Mouse (Mus musculus) neural tube, embryonic 12.5 days (tissue): ENCODE measurements at regions not wholly inside any gene's neighbourhood (a gene's known extent, or its start where the extent isn't known, plus 50 kb on each side); places are given as distances from the start of the nearest gene placed in this dataset.

Experiments
- ATAC-seq: fragments of 200-750 bp; cut with Nextera tagmentation; 2 replicates; pipeline ENCODE4 v1.8.0; 2017; ENCODE audit warnings: low read depth, mild to moderate bottlenecking, moderate TSS enrichment, moderate library complexity; ENCODE audit not compliant: low FRiP score
- H3K27ac ChIP-seq: fragments of 300-500 bp; sonication (generic); 2 replicates; pipeline ENCODE4 v1.5.1; 2016
- H3K27me3 ChIP-seq: fragments of 300-500 bp; sonication (generic); replicated peaks from 2 replicates; pipeline ENCODE4 v1.6.1; 2016; ENCODE audit warnings: mild to moderate bottlenecking
- H3K36me3 ChIP-seq: fragments of 300-500 bp; sonication (generic); 2 replicates; pipeline ENCODE4 v1.6.1; 2016; ENCODE audit warnings: mild to moderate bottlenecking
- H3K4me1 ChIP-seq: fragments of 300-500 bp; sonication (generic); 2 replicates; pipeline ENCODE4 v1.6.1; 2016
- H3K4me2 ChIP-seq: fragments of 300-500 bp; sonication (generic); replicated peaks from 2 replicates; pipeline ENCODE4 v1.6.1; 2016; ENCODE audit warnings: mild to moderate bottlenecking
- H3K4me3 ChIP-seq: fragments of 300-500 bp; sonication (generic); 2 replicates; pipeline ENCODE4 v1.5.1; 2016
- H3K9ac ChIP-seq: fragments of 300-500 bp; sonication (generic); 2 replicates; pipeline ENCODE4 v1.6.1; 2016; ENCODE audit warnings: mild to moderate bottlenecking
- H3K9me3 ChIP-seq: fragments of 300-500 bp; sonication (generic); 2 replicates; pipeline ENCODE4 v1.6.1; 2016; ENCODE audit warnings: mild to moderate bottlenecking
- whole genome bisulfite sequencing: fragments of 180-500 bp; shearing (Covaris S2); methylation state at CpG from one replicate; pipeline ENCODE4 v1.1.7; 2016; 5-methylcytosine and 5-hydroxymethylcytosine counted together

DNA sequence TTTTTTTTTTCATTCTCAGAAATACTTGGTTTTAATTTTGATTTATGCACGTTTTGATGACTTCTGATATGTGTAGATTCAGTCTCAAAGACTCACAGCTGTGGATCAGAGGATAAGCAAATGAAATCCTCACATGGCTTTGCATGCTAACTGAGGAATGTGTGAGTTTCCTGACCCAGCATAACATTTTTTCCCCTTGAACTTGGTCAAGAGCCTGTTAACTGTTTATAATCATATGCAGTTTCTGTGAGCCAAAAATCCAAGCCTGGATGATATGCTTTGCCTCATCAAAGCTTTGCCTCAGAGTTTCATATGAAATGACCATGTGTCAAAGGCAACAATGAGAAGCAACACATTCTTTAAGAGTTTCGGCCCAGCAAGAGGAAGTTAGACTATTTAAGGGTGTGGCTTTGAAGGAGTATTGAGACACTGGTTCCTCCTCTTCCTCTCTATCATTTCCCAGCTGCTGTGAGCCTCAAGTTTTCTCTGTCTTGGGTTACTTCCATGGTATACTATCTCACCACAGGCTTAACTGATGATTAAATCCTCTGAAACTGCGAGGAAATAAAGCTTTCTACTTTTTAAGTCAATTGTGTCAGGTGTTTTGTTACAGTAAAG, 117.9 kb downstream of the Snx18 start:
- H3K9me3 ChIP-seq, result no peaks in the 10 kb centered on the region
- H3K27me3 ChIP-seq, result no peaks in the 10 kb centered on the region
- ATAC-seq, result no peak
- no peak overlapping the region for H3K9ac ChIP-seq
- WGBS, result 86% methylated on average over 3 of the region's 3 CpGs
- no peak overlapping the region for H3K4me3 ChIP-seq
- no peaks in the 10 kb centered on the region for H3K4me1 ChIP-seq
- H3K27ac ChIP-seq, result no peak overlapping the region
- H3K4me2 ChIP-seq, result no peak overlapping the region
- no peaks in the 10 kb centered on the region for H3K36me3 ChIP-seq

DNA sequence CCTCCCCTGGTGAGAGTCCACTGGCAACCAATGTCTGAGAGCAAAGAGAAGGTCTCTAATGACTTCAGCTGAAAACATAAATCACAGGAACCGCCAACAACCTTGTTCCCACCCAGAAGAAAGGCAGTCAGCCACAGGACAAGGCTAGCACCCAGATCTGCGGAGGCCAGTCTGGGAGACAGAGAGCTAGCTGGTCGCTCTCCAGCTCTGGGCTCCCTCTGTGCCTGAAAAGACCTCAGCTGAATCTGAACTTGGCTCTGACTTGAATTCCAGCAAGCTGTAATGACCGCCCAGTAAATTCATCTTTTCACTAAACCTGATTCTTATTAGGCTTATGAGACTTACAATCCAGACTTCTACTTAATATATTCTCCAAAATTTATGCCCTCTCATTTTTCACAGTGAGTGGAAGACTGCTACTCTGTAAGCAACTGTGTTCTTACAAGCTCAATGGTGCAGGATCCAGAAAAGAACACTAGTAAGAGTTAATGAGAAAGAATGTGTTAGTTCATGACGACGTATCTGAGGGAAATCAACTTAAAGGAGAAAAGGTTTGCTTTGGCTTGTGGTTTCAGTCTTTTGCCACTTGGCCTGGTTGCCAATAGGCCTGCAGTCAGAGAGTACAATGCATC, 119.2 kb downstream of the Snx18 start:
- ATAC-seq, result no peak
- Histone ChIP-seq H3K36me3 (no peaks in the 10 kb centered on the region), H3K9me3 (no peaks in the 10 kb centered on the region), H3K9ac (no peak overlapping the region), H3K4me2 (no peak overlapping the region), H3K4me3 (no peak overlapping the region), H3K4me1 (no peaks in the 10 kb centered on the region), H3K27me3 (no peaks in the 10 kb centered on the region), H3K27ac (no peak overlapping the region)
- 83% methylated on average over 6 of the region's 6 CpGs for WGBS

DNA sequence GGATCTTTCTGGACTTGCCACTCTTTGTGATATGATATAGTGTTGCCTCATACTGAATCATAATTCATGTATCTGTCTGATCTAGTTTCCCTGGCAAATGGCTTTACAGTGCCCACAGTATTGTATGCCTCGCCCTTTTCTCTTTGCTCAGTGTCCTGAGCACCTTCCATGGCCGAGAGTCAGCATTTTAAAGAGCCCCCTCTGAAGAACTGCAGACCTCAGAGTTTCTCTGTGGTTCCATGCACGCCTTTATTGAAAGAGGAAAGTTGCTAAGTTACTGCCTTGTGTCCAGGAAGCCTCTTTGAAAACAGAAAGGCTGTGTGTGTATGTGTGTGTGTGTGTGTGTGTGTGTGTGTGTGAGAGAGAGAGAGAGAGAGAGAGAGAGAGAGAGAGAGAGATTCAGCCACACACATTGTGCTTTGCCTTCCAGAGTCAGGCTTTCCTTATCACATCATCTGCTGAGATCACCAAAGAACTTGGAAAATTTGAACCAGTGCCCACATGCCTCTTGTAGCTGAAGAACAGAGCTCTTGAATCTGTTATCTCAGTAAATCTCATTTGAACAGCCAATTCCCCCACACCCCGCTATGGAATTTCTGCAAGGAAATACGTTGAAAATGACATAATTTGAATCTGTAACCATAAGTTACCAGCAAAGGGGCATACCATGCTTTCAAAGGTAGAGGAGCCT, 122.6 kb downstream of the Snx18 start:
- no peak for ATAC-seq
- WGBS, result 69% methylated on average over 5 of the region's 5 CpGs
- H3K27me3 ChIP-seq, result no peaks in the 10 kb centered on the region
- no peak overlapping the region for H3K9ac ChIP-seq
- H3K9me3 ChIP-seq, result no peaks in the 10 kb centered on the region
- no peaks in the 10 kb centered on the region for H3K36me3 ChIP-seq
- no peak overlapping the region for H3K4me3 ChIP-seq
- H3K27ac ChIP-seq, result no peak overlapping the region
- no peaks in the 10 kb centered on the region for H3K4me1 ChIP-seq
- H3K4me2 ChIP-seq, result no peak overlapping the region

DNA sequence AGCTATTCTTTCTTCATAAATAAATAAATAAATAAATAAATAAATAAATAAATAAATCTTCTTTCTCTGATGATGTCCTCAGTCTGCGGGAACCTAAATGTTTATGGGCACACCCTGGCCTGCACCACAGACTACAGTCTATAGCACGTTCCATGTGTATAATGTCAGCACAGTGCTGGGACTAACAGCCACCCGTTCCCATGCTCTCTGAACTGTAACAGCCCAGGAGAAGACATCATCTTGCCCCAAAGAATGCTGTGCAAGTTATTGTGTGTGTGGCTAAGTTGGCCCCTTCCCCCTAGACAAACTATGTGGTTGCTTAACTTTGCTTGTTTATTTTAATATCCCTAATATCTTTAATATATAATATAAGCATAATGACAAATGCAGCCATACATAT, 123.2 kb downstream of the Snx18 start:
- H3K9me3 ChIP-seq, result no peaks in the 10 kb centered on the region
- no peaks in the 10 kb centered on the region for H3K4me1 ChIP-seq
- H3K27me3 ChIP-seq, result no peaks in the 10 kb centered on the region
- no peak overlapping the region for H3K27ac ChIP-seq
- H3K4me3 ChIP-seq, result no peak overlapping the region
- no peaks in the 10 kb centered on the region for H3K36me3 ChIP-seq
- no peak for ATAC-seq
- H3K9ac ChIP-seq, result no peak overlapping the region
- 90% methylated on average over 3 of the region's 3 CpGs for WGBS
- H3K4me2 ChIP-seq, result no peak overlapping the region

DNA sequence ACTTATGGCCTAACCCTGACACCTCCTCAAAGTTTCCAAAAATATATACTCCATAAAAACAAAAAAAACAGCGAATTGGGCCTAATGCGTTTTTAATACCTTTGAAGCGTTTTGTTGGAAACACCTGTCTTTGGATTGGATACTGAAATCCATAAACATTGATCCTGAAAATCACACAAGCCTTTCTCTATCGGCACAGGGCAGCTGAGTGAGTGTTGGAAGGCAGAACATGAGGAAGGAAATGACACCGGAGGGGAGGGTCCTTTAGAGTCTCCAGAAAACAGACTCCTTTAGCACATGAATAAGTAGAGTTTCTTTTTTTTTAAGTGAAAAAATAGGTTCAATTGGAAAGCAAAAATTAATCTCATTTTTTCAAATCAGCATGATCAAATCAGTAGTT, 123.7 kb downstream of the Snx18 start:
- H3K9ac ChIP-seq, result no peak overlapping the region
- H3K4me2 ChIP-seq, result no peak overlapping the region
- no peaks in the 10 kb centered on the region for H3K9me3 ChIP-seq
- 92% methylated on average over 5 of the region's 5 CpGs for WGBS
- no peak overlapping the region for H3K27ac ChIP-seq
- H3K36me3 ChIP-seq, result no peaks in the 10 kb centered on the region
- H3K4me3 ChIP-seq, result no peak overlapping the region
- H3K4me1 ChIP-seq, result no peaks in the 10 kb centered on the region
- ATAC-seq, result no peak
- no peaks in the 10 kb centered on the region for H3K27me3 ChIP-seq

DNA sequence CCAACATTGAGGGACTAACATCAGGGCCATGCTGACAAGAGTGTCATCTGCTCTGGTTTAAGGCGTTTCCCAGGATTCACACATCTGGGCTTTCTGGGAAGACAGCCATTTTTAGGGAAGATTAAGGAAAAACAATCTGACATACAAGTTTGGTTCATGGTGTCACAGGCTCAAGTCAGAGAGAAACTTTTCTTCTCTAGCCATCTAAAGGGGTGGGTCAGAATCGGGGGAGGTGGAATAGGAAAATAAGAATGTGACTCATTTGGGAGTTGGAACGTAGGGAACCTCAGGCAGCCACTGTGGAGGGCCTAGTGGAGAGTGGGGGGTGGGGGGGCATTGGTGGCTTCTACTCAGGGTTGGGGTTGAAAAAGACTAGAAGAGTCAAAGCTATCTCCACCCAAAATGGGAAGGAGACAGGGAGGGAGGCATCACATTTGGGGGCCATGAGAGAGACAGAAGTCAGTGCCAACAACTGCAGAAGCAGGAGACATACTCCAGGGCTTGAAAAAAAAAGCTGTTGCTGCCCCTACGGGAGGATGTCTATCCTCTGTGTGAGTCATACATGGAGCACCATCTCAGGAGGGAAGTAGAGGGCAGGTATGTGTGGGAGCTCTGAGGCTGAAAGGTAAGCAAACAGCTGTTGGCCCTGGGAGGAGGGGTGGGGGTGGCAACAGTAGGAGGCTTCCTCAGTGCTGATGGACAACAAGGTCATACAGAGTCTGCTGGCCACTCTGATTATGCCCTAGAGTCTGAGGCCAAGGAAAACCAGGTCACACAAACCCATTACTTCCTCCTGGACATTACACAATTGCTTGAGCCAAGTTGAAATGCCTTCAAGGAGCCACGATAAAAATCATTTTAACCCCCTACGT, 128.2 kb downstream of the Snx18 start:
- Histone ChIP-seq H3K9ac (no peak overlapping the region), H3K27ac (no peak overlapping the region), H3K4me2 (no peak overlapping the region), H3K9me3 (no peaks in the 10 kb centered on the region), H3K4me1 (no peaks in the 10 kb centered on the region), H3K36me3 (no peaks in the 10 kb centered on the region), H3K4me3 (no peak overlapping the region), H3K27me3 (no peaks in the 10 kb centered on the region)
- no peak for ATAC-seq
- WGBS, result 89% methylated on average over 6 of the region's 6 CpGs

DNA sequence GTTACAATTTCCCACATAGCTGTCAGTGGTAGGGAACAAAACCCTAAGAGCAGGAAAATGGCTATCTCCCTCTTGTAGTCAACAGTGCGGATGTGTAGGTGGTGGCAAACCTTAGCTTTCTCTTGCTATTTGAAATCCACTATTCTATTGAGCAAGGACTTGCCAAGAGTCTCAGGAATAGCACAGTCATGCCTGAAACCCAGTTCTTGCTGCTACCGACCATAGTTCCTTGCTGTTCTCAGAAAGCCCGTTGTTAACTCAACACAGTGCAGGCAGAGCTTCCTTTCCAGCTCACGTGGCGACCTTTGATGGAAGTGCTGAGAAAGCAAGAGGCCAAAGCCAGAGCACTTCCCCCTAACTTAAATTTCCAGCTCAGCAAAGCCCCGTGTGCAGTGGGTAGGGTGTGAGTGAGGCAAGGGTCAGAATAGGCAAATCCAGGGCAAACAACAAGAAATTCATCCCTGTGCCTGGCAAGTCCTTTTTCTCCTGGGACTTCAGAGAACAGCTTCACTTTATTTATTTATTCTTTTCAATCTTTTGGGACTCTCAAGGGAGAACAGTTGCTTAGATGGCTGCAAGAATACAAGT, 131.9 kb downstream of the Snx18 start:
- H3K9me3 ChIP-seq, result no peaks in the 10 kb centered on the region
- no peak overlapping the region for H3K9ac ChIP-seq
- no peak overlapping the region for H3K27ac ChIP-seq
- no peaks in the 10 kb centered on the region for H3K36me3 ChIP-seq
- no peaks in the 10 kb centered on the region for H3K4me1 ChIP-seq
- H3K4me3 ChIP-seq, result no peak overlapping the region
- H3K27me3 ChIP-seq, result no peaks in the 10 kb centered on the region
- H3K4me2 ChIP-seq, result no peak overlapping the region
- 85% methylated on average over 6 of the region's 6 CpGs for WGBS
- no peak for ATAC-seq

DNA sequence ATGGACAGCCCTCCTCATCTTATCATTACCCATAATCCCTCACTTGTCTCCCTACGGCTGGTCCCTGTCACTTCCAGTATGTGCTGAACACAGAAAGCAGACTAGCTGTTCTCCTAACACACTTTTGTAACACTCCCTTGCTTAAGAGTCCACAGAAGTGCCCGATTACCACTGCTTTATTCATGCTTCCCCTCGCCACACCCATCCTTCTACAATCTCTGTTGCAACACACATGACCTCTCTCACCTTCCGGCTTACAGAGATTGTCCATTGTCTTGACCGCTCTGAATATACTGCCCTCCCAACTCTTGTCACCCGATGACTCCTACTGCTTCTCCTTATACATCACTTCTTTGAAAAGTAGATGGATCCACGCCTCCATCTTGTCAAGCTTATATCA, 132.9 kb downstream of the Snx18 start:
- Histone ChIP-seq H3K9ac (no peak overlapping the region), H3K4me3 (no peak overlapping the region), H3K27ac (no peak overlapping the region), H3K4me2 (no peak overlapping the region), H3K27me3 (no peaks in the 10 kb centered on the region), H3K4me1 (no peaks in the 10 kb centered on the region), H3K9me3 (no peaks in the 10 kb centered on the region), H3K36me3 (no peaks in the 10 kb centered on the region)
- 89% methylated on average over 7 of the region's 7 CpGs for WGBS
- no peak for ATAC-seq

DNA sequence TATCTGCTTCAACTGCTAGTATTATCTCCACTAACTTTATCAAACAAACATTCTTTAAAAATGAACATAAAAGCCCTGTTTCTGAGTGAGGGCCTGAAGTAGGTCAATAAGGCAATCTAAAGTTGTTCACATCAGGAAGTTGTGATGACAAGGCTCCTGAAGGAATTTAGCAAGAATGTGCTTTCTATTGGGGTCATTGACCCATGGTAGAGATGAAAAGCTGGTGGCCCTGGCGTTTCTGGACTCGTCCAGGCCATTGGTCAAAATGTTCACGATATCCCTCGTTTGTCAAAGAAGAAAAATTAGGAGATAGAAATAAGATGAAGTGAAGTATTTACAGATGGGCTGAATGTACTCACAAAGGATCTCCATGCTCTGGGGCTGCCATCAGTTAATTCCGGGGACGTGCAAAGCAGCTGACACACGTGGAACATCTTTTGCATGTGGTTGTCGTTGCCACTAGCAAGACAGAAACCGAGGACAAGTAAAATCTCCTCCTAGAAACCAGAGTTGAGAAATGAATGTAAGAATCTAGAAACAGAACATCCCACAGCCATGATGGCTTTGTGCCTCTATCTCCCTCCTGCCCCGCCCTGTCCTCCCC, 134.1 kb downstream of the Snx18 start:
- H3K4me1 ChIP-seq, result no peaks in the 10 kb centered on the region
- no peaks in the 10 kb centered on the region for H3K27me3 ChIP-seq
- no peaks in the 10 kb centered on the region for H3K36me3 ChIP-seq
- no peak overlapping the region for H3K4me2 ChIP-seq
- H3K27ac ChIP-seq, result no peak overlapping the region
- 82% methylated on average over 10 of the region's 10 CpGs for WGBS
- no peak for ATAC-seq
- H3K9me3 ChIP-seq, result no peaks in the 10 kb centered on the region
- H3K4me3 ChIP-seq, result no peak overlapping the region
- H3K9ac ChIP-seq, result no peak overlapping the region

DNA sequence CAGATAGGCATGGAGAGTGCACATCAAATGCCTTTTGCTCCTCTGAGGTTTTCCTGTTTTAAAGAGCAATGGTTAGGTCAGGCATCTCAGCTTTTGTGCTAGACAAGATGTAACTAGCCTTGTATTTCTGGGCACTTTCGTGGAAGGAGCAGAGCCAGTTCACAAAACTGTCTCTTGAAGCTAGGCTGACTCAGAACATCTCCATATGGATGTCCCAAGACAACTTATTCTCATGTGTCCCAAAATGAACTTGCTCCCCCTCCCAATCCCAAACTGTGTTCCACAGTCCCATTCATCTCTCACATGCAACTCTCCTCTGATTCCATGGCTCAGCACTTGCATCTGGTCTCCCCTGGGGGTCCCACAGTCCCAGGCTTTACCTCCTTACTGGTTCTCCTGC, 135.5 kb downstream of the Snx18 start:
- Histone ChIP-seq H3K4me1 (no peaks in the 10 kb centered on the region), H3K4me2 (no peak overlapping the region), H3K4me3 (no peak overlapping the region), H3K36me3 (no peaks in the 10 kb centered on the region), H3K9ac (no peak overlapping the region), H3K9me3 (no peaks in the 10 kb centered on the region), H3K27me3 (no peaks in the 10 kb centered on the region), H3K27ac (no peak overlapping the region)
- WGBS, result 77% methylated on average over 1 of the region's 1 CpGs
- no peak for ATAC-seq

DNA sequence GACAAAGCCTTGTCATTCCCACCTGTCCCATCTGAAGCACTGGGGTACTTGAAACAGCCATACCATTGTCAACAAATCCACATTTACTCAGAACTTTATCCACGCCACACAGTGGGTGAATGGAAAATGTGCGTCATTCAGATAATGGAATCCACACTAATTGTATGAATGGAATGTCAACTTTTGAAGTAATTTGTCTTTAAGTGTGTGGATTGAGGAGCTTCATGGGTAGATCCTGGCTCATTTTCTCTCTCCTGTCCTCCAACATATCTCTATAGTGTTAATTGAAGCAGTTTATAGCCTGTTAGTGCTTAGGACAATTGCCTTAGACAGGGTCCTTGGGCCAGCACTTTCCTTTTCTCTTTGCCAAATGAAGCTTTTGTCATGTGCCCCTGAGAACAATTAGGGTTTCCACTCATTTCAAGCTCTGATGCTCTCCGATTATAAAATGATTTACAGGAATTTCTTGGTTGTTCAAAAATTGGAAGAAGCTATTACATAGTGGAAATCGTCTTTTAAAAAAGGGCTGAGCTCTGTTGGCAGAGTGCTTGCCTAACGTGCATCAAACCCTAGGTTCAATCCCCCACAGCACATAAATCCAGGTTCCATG, 140.4 kb downstream of the Snx18 start:
- no peaks in the 10 kb centered on the region for H3K9me3 ChIP-seq
- H3K27me3 ChIP-seq, result no peaks in the 10 kb centered on the region
- no peak overlapping the region for H3K4me3 ChIP-seq
- no peak overlapping the region for H3K27ac ChIP-seq
- ATAC-seq, result no peak
- H3K4me1 ChIP-seq, result no peaks in the 10 kb centered on the region
- H3K36me3 ChIP-seq, result no peaks in the 10 kb centered on the region
- H3K9ac ChIP-seq, result no peak overlapping the region
- H3K4me2 ChIP-seq, result no peak overlapping the region
- 61% methylated on average over 5 of the region's 5 CpGs for WGBS
